Mouse (Mus musculus) spleen, adult 2 months (tissue): ENCODE measurements at regions not wholly inside any gene's neighbourhood (a gene's known extent, or its start where the extent isn't known, plus 50 kb on each side); places are given as distances from the start of the nearest gene placed in this dataset.

ENCODE experiments used
- DNase-seq, 2 experiments: peaks; one replicate each; pipeline versions ENCODE4 v3.0.0 to v3.0.0-alpha.2; 2012 to 2021; ENCODE audit warnings: low spot score in 2 of 2, low read depth in 1 of 2
- H3K27ac ChIP-seq: fragments of 200-500 bp; 2 replicates; pipeline ENCODE4 v1.5.1; 2012; ENCODE audit warnings: low read length, inconsistent platforms; ENCODE audit not compliant: insufficient read depth
- H3K27me3 ChIP-seq: fragments of 200-500 bp; 2 replicates; pipeline ENCODE4 v1.6.1; 2012; ENCODE audit warnings: mild to moderate bottlenecking, moderate library complexity, low read length, inconsistent platforms; ENCODE audit not compliant: control insufficient read depth, insufficient read depth
- H3K36me3 ChIP-seq: fragments of 200-500 bp; 2 replicates; pipeline ENCODE4 v1.6.1; 2012; ENCODE audit warnings: mild to moderate bottlenecking, low read length, inconsistent platforms; ENCODE audit not compliant: control insufficient read depth, insufficient read depth
- H3K4me1 ChIP-seq: fragments of 200-500 bp; 2 replicates; pipeline ENCODE4 v1.6.1; 2011; ENCODE audit warnings: inconsistent platforms; ENCODE audit not compliant: control insufficient read depth, insufficient read depth, insufficient read length
- H3K4me3 ChIP-seq: fragments of 200-500 bp; 2 replicates; pipeline ENCODE4 v1.5.1; 2011; ENCODE audit warnings: mild to moderate bottlenecking, inconsistent platforms; ENCODE audit not compliant: insufficient read depth, insufficient read length; ENCODE audit errors: extremely low read depth
- CTCF ChIP-seq: fragments of 200-500 bp; IDR thresholded peaks from 2 replicates; pipeline ENCODE4 v1.5.1; 2011; ENCODE audit warnings: mild to moderate bottlenecking, inconsistent platforms; ENCODE audit not compliant: insufficient read depth, insufficient read length, insufficient replicate concordance; ENCODE audit errors: extremely low read depth
- POLR2A ChIP-seq: fragments of 200-500 bp; IDR thresholded peaks from 2 replicates; pipeline ENCODE4 v1.6.1; 2011; ENCODE audit warnings: low read depth, low read length, inconsistent platforms
- WGBS: fragments of 180-500 bp; shearing (Covaris S2); methylation state at CpG from one replicate; pipeline ENCODE4 v1.1.7; 2018; 5-methylcytosine and 5-hydroxymethylcytosine counted together

DNA sequence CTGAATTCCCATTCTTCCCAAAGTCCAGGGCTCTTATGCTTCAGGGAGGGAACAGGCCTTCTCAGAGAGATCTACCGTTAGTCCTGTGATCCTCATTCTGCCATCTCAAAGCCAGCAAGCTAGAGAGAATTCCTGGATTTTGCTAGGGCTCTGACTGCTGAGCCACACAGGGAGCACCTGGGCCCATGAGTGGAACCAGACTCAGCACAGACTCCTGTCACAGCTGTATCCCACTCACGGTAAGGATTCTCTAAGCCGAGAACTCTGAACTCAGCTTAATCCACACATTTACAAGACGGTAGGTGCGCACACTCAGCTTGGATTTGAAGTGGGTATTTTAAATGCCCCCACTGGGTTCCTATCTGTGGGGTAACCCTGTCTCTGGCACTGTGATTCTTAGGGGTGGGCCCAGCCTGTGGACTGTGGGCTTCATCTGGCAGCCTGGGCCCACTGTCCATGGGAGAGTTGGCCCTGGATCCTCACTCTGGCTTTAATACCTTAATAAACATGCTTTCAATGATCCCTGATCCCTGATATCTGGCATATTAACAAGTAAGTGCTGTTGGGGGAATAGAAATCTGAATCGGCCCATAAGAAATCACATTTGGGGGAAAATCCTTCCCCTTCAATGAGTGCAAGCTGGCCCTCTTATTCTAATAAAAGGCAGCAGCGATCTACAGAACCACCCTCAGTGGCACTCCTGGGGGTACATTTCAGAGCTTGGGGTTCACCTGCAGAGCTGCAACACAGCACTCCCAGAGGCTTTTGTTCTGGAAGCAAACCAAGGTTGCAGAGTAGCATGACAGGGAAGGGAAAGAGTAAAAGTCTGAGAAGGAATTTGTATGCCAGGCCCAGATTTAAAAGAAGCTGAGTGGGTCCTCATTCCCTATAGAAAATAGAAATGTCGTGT is 491.5 kb upstream of the Mgmt start:
- DNase-seq, result no peak
- TF ChIP-seq CTCF, result no peak
- no peak for TF ChIP-seq POLR2A
- Histone ChIP-seq H3K27ac (no peak overlapping the region), H3K27me3 (no peaks in the 10 kb centered on the region), H3K4me1 (no peaks in the 10 kb centered on the region), H3K36me3 (no peaks in the 10 kb centered on the region), H3K4me3 (no peak overlapping the region)
- WGBS, result 87% methylated on average over 8 of the region's 8 CpGs

- Histone ChIP-seq H3K4me3 (no peak overlapping the region), H3K27me3 (no peaks in the 10 kb centered on the region), H3K27ac (no peak overlapping the region), H3K36me3 (no peaks in the 10 kb centered on the region), H3K4me1 (no peaks in the 10 kb centered on the region)
- WGBS, result 85% methylated on average over 8 of the region's 8 CpGs
- DNase-seq, result no peak
- TF ChIP-seq CTCF (no peak), POLR2A (no peak)
Measured at GRCm38 (mm10) chr7:136405391-136405790, 489.0 kb upstream of the Mgmt start.

DNA sequence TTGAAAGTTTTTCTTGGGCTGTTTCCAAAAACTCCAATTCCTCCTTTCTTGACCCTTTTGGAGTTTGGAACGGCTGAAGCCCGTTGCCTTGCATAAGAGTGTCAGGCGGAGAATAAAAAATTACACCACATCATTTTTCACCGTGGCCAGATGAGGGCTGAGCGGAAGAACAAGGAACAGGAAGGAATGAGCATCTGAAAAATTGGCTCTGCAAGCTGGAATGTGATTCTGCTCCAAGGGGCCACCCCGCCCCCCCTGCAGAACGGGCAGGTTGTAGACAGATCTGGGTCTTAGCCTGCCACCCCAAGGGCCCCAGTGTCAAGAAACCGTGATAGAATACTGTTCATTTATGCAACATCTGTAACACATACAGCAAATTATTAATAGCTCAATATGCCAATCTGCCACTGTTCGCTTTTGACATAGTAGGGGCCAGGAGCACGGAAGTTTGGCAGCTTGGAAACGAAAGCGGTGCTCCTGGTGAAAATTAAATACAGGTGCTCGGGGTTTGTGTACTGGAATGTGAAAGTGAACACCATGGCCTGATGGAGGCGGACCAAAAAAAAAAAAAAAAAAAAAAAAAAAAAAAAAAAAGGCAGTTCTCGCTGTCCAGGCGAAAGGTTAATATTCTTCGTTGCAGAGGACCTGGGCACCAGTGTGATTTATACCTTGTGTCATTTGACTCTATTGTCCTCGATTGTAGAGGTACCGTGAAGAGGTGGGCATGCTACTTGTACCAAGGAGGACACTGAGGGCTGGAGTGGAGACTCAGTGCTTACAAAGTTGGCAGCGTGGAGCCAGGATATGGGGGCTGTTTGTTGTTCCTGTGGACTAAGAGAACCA is 487.9 kb upstream of the Mgmt start:
- H3K27me3 ChIP-seq, result no peaks in the 10 kb centered on the region
- WGBS, result 87% methylated on average over 20 of the region's 20 CpGs
- no peak overlapping the region for H3K27ac ChIP-seq
- no peak for DNase-seq
- H3K4me1 ChIP-seq, result no peaks in the 10 kb centered on the region
- H3K4me3 ChIP-seq, result no peak overlapping the region
- TF ChIP-seq POLR2A (no peak), CTCF (no peak)
- H3K36me3 ChIP-seq, result no peaks in the 10 kb centered on the region

- DNase-seq, result no peak
- Histone ChIP-seq H3K36me3 (no peaks in the 10 kb centered on the region), H3K4me3 (no peak overlapping the region), H3K27me3 (no peaks in the 10 kb centered on the region), H3K27ac (no peak overlapping the region), H3K4me1 (no peaks in the 10 kb centered on the region)
- 75% methylated on average over 8 of the region's 8 CpGs for WGBS
- TF ChIP-seq POLR2A, result no peak
- TF ChIP-seq CTCF, result no peak
Measured at GRCm38 (mm10) chr7:136414808-136415207, 479.6 kb upstream of the Mgmt start.

DNA sequence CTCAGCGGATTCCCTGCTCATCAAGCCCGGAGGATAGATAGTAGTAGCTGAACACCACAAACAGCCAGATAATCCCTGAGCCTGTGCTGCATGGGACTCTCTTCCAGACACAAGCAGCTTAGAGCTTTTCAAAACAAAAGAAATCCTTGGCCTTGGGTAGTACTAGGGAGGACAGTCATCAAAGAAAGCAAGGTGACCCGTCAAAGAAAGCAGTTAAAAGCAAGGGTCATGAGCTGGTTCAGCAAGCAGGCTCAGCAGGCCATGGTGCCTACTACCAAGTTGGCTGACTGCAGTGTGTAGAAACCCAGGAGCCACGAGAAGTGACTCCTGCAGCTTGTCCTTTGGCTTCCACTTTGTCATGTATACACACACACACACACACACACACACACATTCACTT is 477.1 kb upstream of the Mgmt start:
- Histone ChIP-seq H3K27ac (no peak overlapping the region), H3K4me1 (no peaks in the 10 kb centered on the region), H3K36me3 (no peaks in the 10 kb centered on the region), H3K27me3 (no peaks in the 10 kb centered on the region), H3K4me3 (no peak overlapping the region)
- WGBS, result 77% methylated on average over 4 of the region's 4 CpGs
- TF ChIP-seq CTCF, result no peak
- TF ChIP-seq POLR2A, result no peak
- DNase-seq, result no peak

- Histone ChIP-seq H3K36me3 (no peaks in the 10 kb centered on the region), H3K4me1 (no peaks in the 10 kb centered on the region), H3K27me3 (no peaks in the 10 kb centered on the region), H3K27ac (no peak overlapping the region), H3K4me3 (no peak overlapping the region)
- no peak for DNase-seq
- no peak for TF ChIP-seq CTCF
- TF ChIP-seq POLR2A, result no peak
- 68% methylated on average over 8 of the region's 8 CpGs for WGBS
Measured at GRCm38 (mm10) chr7:136423846-136424531, 470.4 kb upstream of the Mgmt start.
